Mouse (Mus musculus): ENCODE data around the gene Adarb2. TPM values are rescaled to one million over a fixed set of nuclear protein-coding genes. Genes with fewer than 3 reads are reported as not detected.

Gene Adarb2
- total and polyA plus RNA-seq, 2 experiments: 0.09 TPM; not detected in 1

DNA sequence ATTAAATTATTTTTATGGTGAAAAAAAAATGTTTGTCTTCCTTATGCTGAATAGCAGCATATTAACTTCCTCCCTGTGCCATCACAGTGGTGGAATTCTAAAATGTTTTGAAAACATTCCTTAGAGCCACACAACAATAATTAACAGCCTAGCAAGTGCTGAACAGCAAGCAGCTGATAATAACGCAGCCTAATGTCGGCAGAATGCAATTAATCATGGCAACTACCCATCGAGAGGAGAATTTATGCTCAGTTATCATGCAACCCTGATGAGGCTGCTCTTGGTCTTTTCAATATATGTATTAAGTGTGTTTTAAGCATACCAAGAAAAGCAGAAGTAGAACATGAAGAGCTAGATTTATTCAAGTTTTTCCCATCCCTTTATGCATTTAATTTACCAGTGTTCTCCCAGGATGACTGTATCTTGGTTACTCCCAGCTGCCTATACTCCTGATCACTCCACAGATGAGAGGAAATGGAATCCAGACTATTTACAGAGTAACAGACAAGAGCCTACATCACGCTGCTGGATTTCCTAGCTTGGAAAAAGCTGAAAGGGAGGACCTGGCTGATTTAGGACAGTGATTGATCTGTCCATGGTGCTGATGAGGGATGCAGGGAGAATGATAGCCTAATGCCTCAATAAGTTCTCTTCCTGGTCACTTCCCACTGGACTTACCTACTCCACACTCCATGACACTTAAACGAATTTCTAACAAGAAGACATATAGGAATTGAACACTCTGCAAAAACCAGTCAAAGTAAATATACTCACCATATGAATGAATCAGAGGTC, 113.9 kb downstream of the Adarb2 start:
- Histone ChIP-seq H3K36me3 (ENCODE audit: control insufficient read depth, insufficient read depth, low read length) (no peaks in the 10 kb centered on the region), H3K79me2 (ENCODE audit: control insufficient read depth, insufficient read depth, low read length) (no peaks in the 10 kb centered on the region), H3K4me1 (ENCODE audit: control insufficient read depth, insufficient read depth, low read length) (no peaks in the 10 kb centered on the region), H3K27ac (replicated peaks; ENCODE audit: insufficient read depth, low read depth, low read length) (no peak overlapping the region), H3K27me3 (ENCODE audit: control insufficient read depth, insufficient read depth, low read length) (no peaks in the 10 kb centered on the region), H3K4me3 (ENCODE audit: insufficient read depth, low read depth, low read length) (no peak overlapping the region), H3K9ac (ENCODE audit: low read depth, low read length) (no peak overlapping the region)
- DNase-seq (ENCODE audit: extremely low read depth, low read depth, low spot score): peak; percentile 8
- TF ChIP-seq POLR2A (IDR thresholded peaks at IDR 0.05; ENCODE audit: extremely low read depth, insufficient read depth, low read length): no peak
- no peak for TF ChIP-seq CTCF (IDR thresholded peaks at IDR 0.05; ENCODE audit: low read depth, low read length)
- WGBS: 55% methylated on average over 5 of the region's 5 CpGs

DNA sequence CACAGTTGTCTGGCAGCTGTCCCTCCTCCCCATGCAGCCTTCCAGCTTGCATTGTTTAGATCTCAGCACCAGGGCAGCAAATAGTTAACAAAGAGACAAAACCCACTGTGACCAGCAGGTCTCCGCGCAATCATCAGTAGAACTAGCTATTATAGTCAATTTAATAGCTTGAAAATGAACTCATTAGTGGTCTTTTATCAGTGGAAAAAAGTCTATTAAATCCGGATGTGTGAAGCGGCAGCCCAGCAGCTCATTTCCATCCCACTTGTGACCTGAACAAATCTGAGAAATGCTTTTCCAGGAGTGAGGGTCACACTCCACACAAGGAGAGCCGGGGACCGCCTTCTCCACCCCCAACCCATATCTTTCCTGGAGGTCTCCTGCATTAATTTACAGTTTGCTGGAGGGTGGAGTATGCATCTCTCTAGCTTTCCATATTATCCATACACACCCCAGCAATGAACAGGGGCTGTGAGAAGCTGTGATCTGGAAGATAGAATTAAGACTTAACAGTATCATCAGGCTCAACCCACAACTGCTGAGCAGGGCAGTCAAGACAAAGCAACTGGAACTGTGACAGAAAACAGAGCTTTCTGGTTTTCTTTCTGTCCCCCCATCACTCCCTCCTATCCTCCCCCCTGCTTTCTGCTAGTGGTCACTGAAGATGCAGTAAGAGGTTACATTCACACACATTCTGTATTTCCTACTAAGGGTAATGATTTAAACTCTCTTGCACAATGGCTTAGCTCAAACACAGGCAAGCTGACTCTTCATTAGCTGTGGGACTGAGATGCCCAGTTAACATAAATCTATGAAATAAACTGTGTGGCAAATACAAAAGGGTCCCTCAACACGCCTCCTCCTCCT, 131.2 kb downstream of the Adarb2 start:
- Histone ChIP-seq H3K4me3 (ENCODE audit: insufficient read depth, low read depth, low read length) (no peak overlapping the region), H3K9ac (ENCODE audit: low read depth, low read length) (no peak overlapping the region), H3K27ac (replicated peaks; ENCODE audit: insufficient read depth, low read depth, low read length) (no peak overlapping the region), H3K36me3 (ENCODE audit: control insufficient read depth, insufficient read depth, low read length) (no peaks in the 10 kb centered on the region), H3K79me2 (ENCODE audit: control insufficient read depth, insufficient read depth, low read length) (no peaks in the 10 kb centered on the region), H3K4me1 (ENCODE audit: control insufficient read depth, insufficient read depth, low read length) (no peaks in the 10 kb centered on the region), H3K27me3 (ENCODE audit: control insufficient read depth, insufficient read depth, low read length) (no peaks in the 10 kb centered on the region)
- DNase-seq (ENCODE audit: extremely low read depth, low read depth, low spot score): no peak
- 56% methylated on average over 7 of the region's 7 CpGs for WGBS
- TF ChIP-seq POLR2A (IDR thresholded peaks at IDR 0.05; ENCODE audit: extremely low read depth, insufficient read depth, low read length) (no peak), CTCF (IDR thresholded peaks at IDR 0.05; ENCODE audit: low read depth, low read length) (no peak)

DNA sequence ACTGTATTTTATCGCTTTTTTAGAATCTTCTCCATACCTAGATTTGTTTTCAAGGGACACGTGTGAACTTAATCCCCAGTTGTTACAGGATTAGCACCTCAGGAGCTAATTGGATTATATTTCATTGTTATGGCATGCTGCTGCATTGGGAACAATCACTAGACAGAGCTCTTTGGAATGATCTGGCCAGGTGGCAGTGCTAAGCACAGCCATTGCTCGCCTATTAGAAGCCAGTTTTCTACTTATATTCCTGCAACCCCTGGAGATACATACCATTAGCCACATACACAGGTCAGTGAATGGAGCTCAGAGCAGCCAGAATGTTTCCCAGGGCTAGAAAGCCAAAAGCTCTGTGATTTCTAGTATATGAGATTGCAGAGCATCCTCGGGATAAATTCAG, 131.9 kb downstream of the Adarb2 start:
- no peak overlapping the region for H3K27ac ChIP-seq (replicated peaks; ENCODE audit: insufficient read depth, low read depth, low read length)
- H3K79me2 ChIP-seq (ENCODE audit: control insufficient read depth, insufficient read depth, low read length): no peaks in the 10 kb centered on the region
- no peak overlapping the region for H3K4me3 ChIP-seq (ENCODE audit: insufficient read depth, low read depth, low read length)
- H3K27me3 ChIP-seq (ENCODE audit: control insufficient read depth, insufficient read depth, low read length): no peaks in the 10 kb centered on the region; the same call in 1 of the 2 replicates
- TF ChIP-seq CTCF (IDR thresholded peaks at IDR 0.05; ENCODE audit: low read depth, low read length): no peak
- TF ChIP-seq POLR2A (IDR thresholded peaks at IDR 0.05; ENCODE audit: extremely low read depth, insufficient read depth, low read length): no peak
- no peaks in the 10 kb centered on the region for H3K4me1 ChIP-seq (ENCODE audit: control insufficient read depth, insufficient read depth, low read length)
- H3K36me3 ChIP-seq (ENCODE audit: control insufficient read depth, insufficient read depth, low read length): no peaks in the 10 kb centered on the region
- DNase-seq (ENCODE audit: extremely low read depth, low read depth, low spot score): no peak
- H3K9ac ChIP-seq (ENCODE audit: low read depth, low read length): no peak overlapping the region
- 62% methylated on average over 4 of the region's 4 CpGs for WGBS

DNA sequence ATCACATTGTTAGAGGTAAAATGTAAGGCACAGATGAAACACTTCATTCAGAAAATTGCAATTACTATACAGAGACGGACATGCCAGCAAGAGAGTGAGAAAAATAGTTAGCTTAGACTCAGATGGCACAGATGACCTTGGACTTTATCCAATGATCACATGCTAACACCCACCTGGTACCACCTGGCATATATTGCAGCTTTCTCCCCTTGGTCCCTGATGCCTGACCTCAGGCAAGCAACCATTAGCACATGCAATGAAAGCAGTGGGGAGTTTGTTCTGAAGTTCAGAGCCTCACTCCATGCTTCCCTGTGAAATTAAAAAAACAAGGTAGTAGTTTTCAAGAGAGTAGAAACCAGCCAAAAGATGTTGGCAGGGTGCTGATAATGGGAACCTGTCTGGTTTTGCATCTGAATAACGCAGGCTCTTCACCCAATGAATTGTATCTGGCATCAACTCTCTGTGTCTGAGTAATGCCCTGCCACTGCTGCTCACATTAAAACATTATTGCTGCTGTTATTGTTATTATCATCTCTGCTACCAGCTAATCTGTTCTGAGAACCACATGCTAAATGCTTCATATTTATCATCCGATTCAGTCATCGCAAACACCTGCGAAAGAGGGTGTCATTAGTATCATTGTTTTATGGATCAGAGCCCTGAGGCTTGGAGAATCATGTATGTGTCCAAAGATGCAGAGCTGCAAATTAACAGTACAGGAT, 138.6 kb downstream of the Adarb2 start:
- no peaks in the 10 kb centered on the region for H3K4me1 ChIP-seq (ENCODE audit: control insufficient read depth, insufficient read depth, low read length)
- H3K27me3 ChIP-seq (ENCODE audit: control insufficient read depth, insufficient read depth, low read length): no peaks in the 10 kb centered on the region; the same call in 1 of the 2 replicates
- no peak overlapping the region for H3K4me3 ChIP-seq (ENCODE audit: insufficient read depth, low read depth, low read length)
- TF ChIP-seq CTCF (IDR thresholded peaks at IDR 0.05; ENCODE audit: low read depth, low read length): no peak
- TF ChIP-seq POLR2A (IDR thresholded peaks at IDR 0.05; ENCODE audit: extremely low read depth, insufficient read depth, low read length): no peak
- no peak overlapping the region for H3K27ac ChIP-seq (replicated peaks; ENCODE audit: insufficient read depth, low read depth, low read length)
- no peaks in the 10 kb centered on the region for H3K79me2 ChIP-seq (ENCODE audit: control insufficient read depth, insufficient read depth, low read length)
- WGBS: 86% methylated on average over 5 of the region's 5 CpGs
- H3K36me3 ChIP-seq (ENCODE audit: control insufficient read depth, insufficient read depth, low read length): no peaks in the 10 kb centered on the region
- DNase-seq (ENCODE audit: extremely low read depth, low read depth, low spot score): no peak
- no peak overlapping the region for H3K9ac ChIP-seq (ENCODE audit: low read depth, low read length)

DNA sequence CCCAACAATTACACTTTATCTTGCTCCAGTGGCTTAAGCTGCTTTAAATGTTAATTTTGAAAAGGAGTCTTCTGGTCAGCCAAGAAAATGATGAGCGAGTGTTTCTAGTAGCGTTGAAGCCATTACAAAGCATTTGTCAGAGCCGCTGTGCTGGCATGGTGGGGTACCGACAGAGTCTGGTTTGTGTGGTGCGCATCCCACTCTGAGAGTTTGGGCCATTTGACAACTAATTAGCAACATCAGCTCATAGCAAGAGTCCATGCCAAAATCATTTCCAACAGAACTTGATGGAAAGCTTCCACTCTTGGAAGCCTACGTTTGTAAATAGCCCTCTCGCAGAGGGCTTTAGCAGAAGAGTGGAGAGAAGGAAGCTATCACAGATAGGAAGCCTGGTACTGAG, 144.5 kb downstream of the Adarb2 start:
- Histone ChIP-seq H3K9ac (ENCODE audit: low read depth, low read length) (no peak overlapping the region), H3K27ac (replicated peaks; ENCODE audit: insufficient read depth, low read depth, low read length) (no peak overlapping the region), H3K36me3 (ENCODE audit: control insufficient read depth, insufficient read depth, low read length) (no peaks in the 10 kb centered on the region), H3K4me1 (ENCODE audit: control insufficient read depth, insufficient read depth, low read length) (no peaks in the 10 kb centered on the region), H3K4me3 (ENCODE audit: insufficient read depth, low read depth, low read length) (no peak overlapping the region), H3K27me3 (ENCODE audit: control insufficient read depth, insufficient read depth, low read length) (no peaks in the 10 kb centered on the region), H3K79me2 (ENCODE audit: control insufficient read depth, insufficient read depth, low read length) (no peaks in the 10 kb centered on the region)
- TF ChIP-seq CTCF (IDR thresholded peaks at IDR 0.05; ENCODE audit: low read depth, low read length) (no peak), POLR2A (IDR thresholded peaks at IDR 0.05; ENCODE audit: extremely low read depth, insufficient read depth, low read length) (no peak)
- DNase-seq (ENCODE audit: extremely low read depth, low read depth, low spot score): no peak
- WGBS: 87% methylated on average over 7 of the region's 7 CpGs
